Mouse (Mus musculus): ENCODE data around the gene Prss36.
A peak's percentile ranks its signal among the peaks of the same experiment; 100 is the strongest.
"Not testable (repeated sequence)": the region's sequence is repeated elsewhere in the genome, so short reads cannot be mapped to it uniquely, and the experiment has no call there.

Prss36 gene

GRCm38 (mm10) chr7:127903971-127904796 is 42.3 kb downstream of the Prss36 start, which contains the start of gene Bckdk:
Gene Bckdk, plus strand, starts transcription at chr7:127904082.
- peak; percentile 75 to 89 for DNase-seq (ENCODE audit: low spot score in 2 of 2)

- DNase-seq (ENCODE audit: low spot score in 2 of 2), result no peak
Measured at GRCm38 (mm10) chr7:127901772-127902171, 44.8 kb downstream of the Prss36 start.

- DNase-seq (ENCODE audit: low spot score in 2 of 2), result no peak
Measured at GRCm38 (mm10) chr7:127899997-127900396, 46.5 kb downstream of the Prss36 start.

GRCm38 (mm10) chr7:127898179-127898956 is 48.2 kb downstream of the Prss36 start:
- DNase-seq (ENCODE audit: low spot score in 2 of 2), result peak in 1 of 2 experiments; percentile 49

GRCm38 (mm10) chr7:127897542-127897941 is 49.0 kb downstream of the Prss36 start:
- DNase-seq (ENCODE audit: low spot score in 2 of 2), result no peak

- peak; percentile 80 to 92 for DNase-seq (ENCODE audit: low spot score in 2 of 2)
Measured at GRCm38 (mm10) chr7:127896384-127896783, 50.1 kb downstream of the Prss36 start.

GRCm38 (mm10) chr7:127895891-127896290 is 50.6 kb downstream of the Prss36 start:
- DNase-seq (ENCODE audit: low spot score in 2 of 2), result not testable (repeated sequence)

GRCm38 (mm10) chr7:127895442-127895841 is 51.1 kb downstream of the Prss36 start, which contains the start of the genes Gm21974 and Vkorc1:
Gene Gm21974, minus strand, starts transcription at chr7:127895454.
Gene Vkorc1, minus strand, starts transcription at chr7:127895617.
- DNase-seq (ENCODE audit: low spot score in 2 of 2), result peak; percentile 92 to 94

- no peak for DNase-seq (ENCODE audit: low spot score in 2 of 2)
Measured at GRCm38 (mm10) chr7:127894480-127894879, 52.0 kb downstream of the Prss36 start.

- DNase-seq (ENCODE audit: low spot score in 2 of 2), result no peak
Measured at GRCm38 (mm10) chr7:127890798-127891197, 55.7 kb downstream of the Prss36 start, which contains the start of gene Prss53. Gene Prss53, minus strand, starts transcription at chr7:127890970.

- no peak for DNase-seq (ENCODE audit: low spot score in 2 of 2)
Measured at GRCm38 (mm10) chr7:127888821-127889220, 57.7 kb downstream of the Prss36 start.

- no peak for DNase-seq (ENCODE audit: low spot score in 2 of 2)
Measured at GRCm38 (mm10) chr7:127887781-127888180, 58.7 kb downstream of the Prss36 start.

- no peak for DNase-seq (ENCODE audit: low spot score in 2 of 2)
Measured at GRCm38 (mm10) chr7:127887191-127887590, 59.3 kb downstream of the Prss36 start.

- DNase-seq (ENCODE audit: low spot score in 2 of 2), result no peak
Measured at GRCm38 (mm10) chr7:127886551-127886950, 60.0 kb downstream of the Prss36 start.

- DNase-seq (ENCODE audit: low spot score in 2 of 2), result no peak
Measured at GRCm38 (mm10) chr7:127885951-127886350, 60.6 kb downstream of the Prss36 start.
